Mouse (Mus musculus): ENCODE results near the gene Tnfsf9. TPM values are rescaled to one million over a fixed set of nuclear protein-coding genes. Genes with fewer than 3 reads are reported as not detected.

Tnfsf9 gene
- 5.2 and 6.7 TPM in 2 replicates for polyA plus RNA-seq (2014; fragmentation: Nextera tagmentation; extraction: Ambion mirVana)

GRCm38 (mm10) chr17:57105181-57106034, at the start of gene Tnfsf9:
Gene Tnfsf9 (plus strand): TSS chr17:57105325.
- H3K4me2 ChIP-seq (ENCODE audit: low read length) = peak within 1 kb of the TSS; percentile 87
- WGBS = under 1% methylated on average over 52 of the region's 61 CpGs
- peak within 1 kb of the TSS; percentile 52 for H3K27ac ChIP-seq (replicated peaks; ENCODE audit: low read depth, low read length)

GRCm38 (mm10) chr17:57056246-57056645, 48.9 kb upstream of the Tnfsf9 start:
- 91% methylated on average over 3 of the region's 3 CpGs for WGBS
- H3K36me3 ChIP-seq (ENCODE audit: control insufficient read depth, insufficient read depth, low read length) = peaks cover 47% of the 10 kb centered on the region
- DNase-seq = no peak

More at GRCm38 (mm10) chr17:57105181-57106034, at the start of gene Tnfsf9:
- H3K4me3 ChIP-seq (replicated peaks; ENCODE audit: low read depth, low read length) = peak within 1 kb of the TSS; percentile 59
- no peaks in the 10 kb centered on the region for H3K9me3 ChIP-seq (ENCODE audit: control insufficient read depth, low read length)
- ATAC-seq (ENCODE audit: low FRiP score, low TSS enrichment) (peak; percentile 77), DNase-seq (peak; percentile 81)
- peak within 1 kb of the TSS; percentile 69 for H3K9ac ChIP-seq (replicated peaks; ENCODE audit: low read length)
- peaks cover 9% of the 10 kb centered on the region; the same call in 1 of the 2 replicates for H3K4me1 ChIP-seq (ENCODE audit: control insufficient read depth, insufficient read depth, low read length)
- no peaks in the 10 kb centered on the region for H3K36me3 ChIP-seq (ENCODE audit: control insufficient read depth, insufficient read depth, low read length)
- no peaks in the 10 kb centered on the region for H3K27me3 ChIP-seq (ENCODE audit: control insufficient read depth, insufficient read depth, low read length)

GRCm38 (mm10) chr17:57058891-57059485, 46.1 kb upstream of the Tnfsf9 start, which contains the start of gene Crb3:
Gene Crb3 (plus strand): TSS chr17:57059105.
- peak within 1 kb of the TSS; percentile 66 for H3K4me2 ChIP-seq (ENCODE audit: low read length)
- peak; percentile 53 for DNase-seq
- no peaks in the 10 kb centered on the region for H3K9me3 ChIP-seq (ENCODE audit: control insufficient read depth, low read length)
- peak within 1 kb of the TSS; percentile 70 for H3K4me3 ChIP-seq (replicated peaks; ENCODE audit: low read depth, low read length)
- no peak; the same call in 1 of the 2 replicates for ATAC-seq (ENCODE audit: low FRiP score, low TSS enrichment)
- peaks cover 25% of the 10 kb centered on the region for H3K36me3 ChIP-seq (ENCODE audit: control insufficient read depth, insufficient read depth, low read length)
- peaks cover 27% of the 10 kb centered on the region for H3K27me3 ChIP-seq (ENCODE audit: control insufficient read depth, insufficient read depth, low read length)
- WGBS = 0% methylated on average over 19 of the region's 22 CpGs
- H3K4me1 ChIP-seq (ENCODE audit: control insufficient read depth, insufficient read depth, low read length) = peaks cover 10% of the 10 kb centered on the region
- H3K9ac ChIP-seq (replicated peaks; ENCODE audit: low read length) = peak within 1 kb of the TSS; percentile 64
- H3K27ac ChIP-seq (replicated peaks; ENCODE audit: low read depth, low read length) = peak within 1 kb of the TSS; percentile 86

More at GRCm38 (mm10) chr17:57056246-57056645, 48.9 kb upstream of the Tnfsf9 start:
- no peak overlapping the region for H3K27ac ChIP-seq (replicated peaks; ENCODE audit: low read depth, low read length)
- H3K4me2 ChIP-seq (ENCODE audit: low read length) = no peak overlapping the region
- H3K4me1 ChIP-seq (ENCODE audit: control insufficient read depth, insufficient read depth, low read length) = peaks cover 6% of the 10 kb centered on the region
- H3K4me3 ChIP-seq (replicated peaks; ENCODE audit: low read depth, low read length) = no peak overlapping the region
- no peak for ATAC-seq (ENCODE audit: low FRiP score, low TSS enrichment)
- peaks cover 4% of the 10 kb centered on the region for H3K27me3 ChIP-seq (ENCODE audit: control insufficient read depth, insufficient read depth, low read length)
- H3K9ac ChIP-seq (replicated peaks; ENCODE audit: low read length) = no peak overlapping the region
- H3K9me3 ChIP-seq (ENCODE audit: control insufficient read depth, low read length) = no peaks in the 10 kb centered on the region

GRCm38 (mm10) chr17:57059486-57059977, 45.6 kb upstream of the Tnfsf9 start, which contains the start of gene Slc25a23:
Gene Slc25a23 (minus strand): TSS chr17:57059863.
- H3K4me1 ChIP-seq (ENCODE audit: control insufficient read depth, insufficient read depth, low read length) = peaks cover 10% of the 10 kb centered on the region
- peak within 1 kb of the TSS; percentile 66 for H3K4me2 ChIP-seq (ENCODE audit: low read length)
- DNase-seq (peak; percentile 93), ATAC-seq (ENCODE audit: low FRiP score, low TSS enrichment) (peak; percentile 77)
- H3K9me3 ChIP-seq (ENCODE audit: control insufficient read depth, low read length) = no peaks in the 10 kb centered on the region
- H3K27me3 ChIP-seq (ENCODE audit: control insufficient read depth, insufficient read depth, low read length) = peaks cover 27% of the 10 kb centered on the region
- peak within 1 kb of the TSS; percentile 70 for H3K4me3 ChIP-seq (replicated peaks; ENCODE audit: low read depth, low read length)
- H3K36me3 ChIP-seq (ENCODE audit: control insufficient read depth, insufficient read depth, low read length) = peaks cover 21% of the 10 kb centered on the region
- WGBS = under 1% methylated on average over 44 of the region's 45 CpGs
- H3K9ac ChIP-seq (replicated peaks; ENCODE audit: low read length) = peak within 1 kb of the TSS; percentile 64
- peak within 1 kb of the TSS; percentile 86 for H3K27ac ChIP-seq (replicated peaks; ENCODE audit: low read depth, low read length)

GRCm38 (mm10) chr17:57060231-57060801, 44.8 kb upstream of the Tnfsf9 start:
- under 1% methylated on average over 44 of the region's 44 CpGs for WGBS

GRCm38 (mm10) chr17:57061069-57061468, 44.1 kb upstream of the Tnfsf9 start:
- Histone ChIP-seq H3K9me3 (ENCODE audit: control insufficient read depth, low read length) (no peaks in the 10 kb centered on the region), H3K4me1 (ENCODE audit: control insufficient read depth, insufficient read depth, low read length) (peaks cover 10% of the 10 kb centered on the region), H3K4me3 (replicated peaks; ENCODE audit: low read depth, low read length) (peak overlapping the region; percentile 70; the same call in 1 of the 2 replicates), H3K9ac (replicated peaks; ENCODE audit: low read length) (no peak overlapping the region), H3K27me3 (ENCODE audit: control insufficient read depth, insufficient read depth, low read length) (peaks cover 27% of the 10 kb centered on the region), H3K36me3 (ENCODE audit: control insufficient read depth, insufficient read depth, low read length) (peaks cover 6% of the 10 kb centered on the region; the same call in 1 of the 2 replicates), H3K4me2 (ENCODE audit: low read length) (peak overlapping the region; percentile 66), H3K27ac (replicated peaks; ENCODE audit: low read depth, low read length) (no peak overlapping the region)
- 44% methylated on average over 10 of the region's 10 CpGs for WGBS
- ATAC-seq (ENCODE audit: low FRiP score, low TSS enrichment) (no peak), DNase-seq (no peak)

More at GRCm38 (mm10) chr17:57060231-57060801, 44.8 kb upstream of the Tnfsf9 start:
- Histone ChIP-seq H3K4me3 (replicated peaks; ENCODE audit: low read depth, low read length) (peak overlapping the region; percentile 70), H3K4me1 (ENCODE audit: control insufficient read depth, insufficient read depth, low read length) (peaks cover 10% of the 10 kb centered on the region), H3K4me2 (ENCODE audit: low read length) (peak overlapping the region; percentile 66), H3K9ac (replicated peaks; ENCODE audit: low read length) (peak overlapping the region; percentile 64; the same call in 1 of the 2 replicates), H3K27me3 (ENCODE audit: control insufficient read depth, insufficient read depth, low read length) (peaks cover 27% of the 10 kb centered on the region), H3K36me3 (ENCODE audit: control insufficient read depth, insufficient read depth, low read length) (peaks cover 13% of the 10 kb centered on the region), H3K27ac (replicated peaks; ENCODE audit: low read depth, low read length) (peak overlapping the region; percentile 86), H3K9me3 (ENCODE audit: control insufficient read depth, low read length) (no peaks in the 10 kb centered on the region)
- ATAC-seq (ENCODE audit: low FRiP score, low TSS enrichment) (peak; percentile 90), DNase-seq (peak; percentile 98)

GRCm38 (mm10) chr17:57062011-57062521, 43.1 kb upstream of the Tnfsf9 start:
- H3K27ac ChIP-seq (replicated peaks; ENCODE audit: low read depth, low read length) = no peak overlapping the region
- H3K9me3 ChIP-seq (ENCODE audit: control insufficient read depth, low read length) = no peaks in the 10 kb centered on the region
- H3K27me3 ChIP-seq (ENCODE audit: control insufficient read depth, insufficient read depth, low read length) = peaks cover 27% of the 10 kb centered on the region
- no peak for ATAC-seq (ENCODE audit: low FRiP score, low TSS enrichment)
- H3K4me3 ChIP-seq (replicated peaks; ENCODE audit: low read depth, low read length) = peak overlapping the region; percentile 30
- no peak for DNase-seq
- peak overlapping the region; percentile 48 for H3K4me2 ChIP-seq (ENCODE audit: low read length)
- H3K4me1 ChIP-seq (ENCODE audit: control insufficient read depth, insufficient read depth, low read length) = peaks cover 10% of the 10 kb centered on the region
- no peaks in the 10 kb centered on the region for H3K36me3 ChIP-seq (ENCODE audit: control insufficient read depth, insufficient read depth, low read length)
- 2% methylated on average over 39 of the region's 39 CpGs for WGBS
- H3K9ac ChIP-seq (replicated peaks; ENCODE audit: low read length) = no peak overlapping the region

GRCm38 (mm10) chr17:57062548-57062947, 42.6 kb upstream of the Tnfsf9 start:
- no peak for DNase-seq
- H3K9me3 ChIP-seq (ENCODE audit: control insufficient read depth, low read length) = no peaks in the 10 kb centered on the region
- H3K4me3 ChIP-seq (replicated peaks; ENCODE audit: low read depth, low read length) = 0 out of 2 replicates have a peak overlapping the region, but pooled peaks have one; percentile 30
- peaks cover 27% of the 10 kb centered on the region for H3K27me3 ChIP-seq (ENCODE audit: control insufficient read depth, insufficient read depth, low read length)
- under 1% methylated on average over 22 of the region's 22 CpGs for WGBS
- H3K9ac ChIP-seq (replicated peaks; ENCODE audit: low read length) = no peak overlapping the region
- peaks cover 10% of the 10 kb centered on the region for H3K4me1 ChIP-seq (ENCODE audit: control insufficient read depth, insufficient read depth, low read length)
- H3K36me3 ChIP-seq (ENCODE audit: control insufficient read depth, insufficient read depth, low read length) = no peaks in the 10 kb centered on the region
- H3K4me2 ChIP-seq (ENCODE audit: low read length) = peak overlapping the region; percentile 48
- ATAC-seq (ENCODE audit: low FRiP score, low TSS enrichment) = no peak
- H3K27ac ChIP-seq (replicated peaks; ENCODE audit: low read depth, low read length) = no peak overlapping the region

Data from midbrain, embryonic 14.5 days (tissue).